Mouse (Mus musculus): ENCODE data around the gene Cdh22. TPM values are rescaled to one million over a fixed set of nuclear protein-coding genes. Genes with fewer than 3 reads are reported as not detected.

The Cdh22 gene
- polyA plus RNA-seq, 1 experiment from 2014 or later = 15.4 TPM

DNA sequence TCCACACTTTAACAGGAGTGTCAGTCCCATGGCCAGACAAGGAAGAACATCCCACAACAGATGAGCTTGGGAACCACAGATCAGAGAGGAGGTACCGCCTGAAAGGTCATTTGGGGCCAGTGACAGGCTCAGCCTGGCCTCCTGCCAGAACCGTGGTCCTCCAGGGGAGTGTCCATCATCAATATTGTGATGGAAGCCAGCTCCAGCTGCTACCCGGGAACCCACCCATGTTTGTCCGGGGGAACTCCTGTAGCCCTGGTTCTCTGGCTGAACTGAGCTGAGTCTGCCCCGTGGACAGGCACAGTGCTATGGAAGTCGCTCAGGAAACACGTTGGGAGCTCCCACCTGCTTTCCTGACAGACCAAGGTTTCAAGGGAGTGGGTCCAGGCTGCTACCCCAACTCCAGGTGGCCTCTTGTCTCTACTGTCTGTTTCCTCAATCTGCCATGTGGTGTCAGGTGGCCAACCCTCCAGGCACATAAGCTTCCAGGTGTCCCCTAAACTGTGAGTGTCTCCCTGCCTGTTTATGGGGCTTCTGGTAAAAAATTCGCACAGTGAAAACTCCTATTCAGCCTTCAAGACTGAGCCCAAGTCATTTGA is 14.2 kb downstream of the Cdh22 start:
- peaks cover 20% of the 10 kb centered on the region for H3K4me1 ChIP-seq (ENCODE audit: control insufficient read depth, insufficient read depth, low read length)
- H3K9me3 ChIP-seq (replicated peaks; ENCODE audit: control insufficient read depth, low read length, poor library complexity, severe bottlenecking) = no peaks in the 10 kb centered on the region
- H3K27me3 ChIP-seq (ENCODE audit: control insufficient read depth, insufficient read depth, low read depth, low read length) = peaks cover 5% of the 10 kb centered on the region; the same call in 1 of the 2 replicates
- H3K9ac ChIP-seq (ENCODE audit: low read depth, low read length) = no peak overlapping the region
- H3K4me2 ChIP-seq (ENCODE audit: low read length) = no peak overlapping the region
- no peaks in the 10 kb centered on the region for H3K36me3 ChIP-seq (ENCODE audit: control insufficient read depth, insufficient read depth, low read length)
- no peak overlapping the region for H3K27ac ChIP-seq (ENCODE audit: low read length)
- no peak overlapping the region for H3K4me3 ChIP-seq (ENCODE audit: low read depth, low read length)
- no peak for ATAC-seq
- WGBS = 78% methylated on average over 8 of the region's 8 CpGs

DNA sequence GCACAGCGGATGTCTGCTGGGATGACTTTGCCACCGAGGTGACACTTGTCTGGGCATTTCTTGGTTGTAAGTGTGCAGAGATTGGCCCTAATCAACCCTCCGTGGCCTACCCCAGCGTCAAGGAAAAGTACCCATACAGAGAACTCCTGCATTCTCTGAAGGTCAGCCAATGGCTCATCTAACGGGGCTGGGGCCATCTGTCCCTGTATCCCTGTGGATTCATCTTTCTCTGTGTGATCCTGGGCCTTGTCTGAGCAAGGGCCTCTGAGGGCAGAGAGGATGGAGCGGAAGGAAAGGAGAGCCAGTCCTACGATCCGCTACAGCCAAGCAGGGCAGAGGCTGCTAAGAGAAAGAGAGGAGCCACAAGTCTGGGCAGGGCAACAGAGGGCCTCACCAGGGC is 15.7 kb downstream of the Cdh22 start:
- 51% methylated on average over 8 of the region's 8 CpGs for WGBS
- no peak overlapping the region for H3K4me2 ChIP-seq (ENCODE audit: low read length)
- no peak for ATAC-seq
- peaks cover 24% of the 10 kb centered on the region for H3K4me1 ChIP-seq (ENCODE audit: control insufficient read depth, insufficient read depth, low read length)
- H3K27me3 ChIP-seq (ENCODE audit: control insufficient read depth, insufficient read depth, low read depth, low read length) = 0 out of 2 replicates have a peak, but pooled peaks cover 2% of the 10 kb centered on the region
- H3K27ac ChIP-seq (ENCODE audit: low read length) = no peak overlapping the region
- no peak overlapping the region for H3K4me3 ChIP-seq (ENCODE audit: low read depth, low read length)
- no peak overlapping the region for H3K9ac ChIP-seq (ENCODE audit: low read depth, low read length)
- no peaks in the 10 kb centered on the region for H3K36me3 ChIP-seq (ENCODE audit: control insufficient read depth, insufficient read depth, low read length)
- no peaks in the 10 kb centered on the region for H3K9me3 ChIP-seq (replicated peaks; ENCODE audit: control insufficient read depth, low read length, poor library complexity, severe bottlenecking)

DNA sequence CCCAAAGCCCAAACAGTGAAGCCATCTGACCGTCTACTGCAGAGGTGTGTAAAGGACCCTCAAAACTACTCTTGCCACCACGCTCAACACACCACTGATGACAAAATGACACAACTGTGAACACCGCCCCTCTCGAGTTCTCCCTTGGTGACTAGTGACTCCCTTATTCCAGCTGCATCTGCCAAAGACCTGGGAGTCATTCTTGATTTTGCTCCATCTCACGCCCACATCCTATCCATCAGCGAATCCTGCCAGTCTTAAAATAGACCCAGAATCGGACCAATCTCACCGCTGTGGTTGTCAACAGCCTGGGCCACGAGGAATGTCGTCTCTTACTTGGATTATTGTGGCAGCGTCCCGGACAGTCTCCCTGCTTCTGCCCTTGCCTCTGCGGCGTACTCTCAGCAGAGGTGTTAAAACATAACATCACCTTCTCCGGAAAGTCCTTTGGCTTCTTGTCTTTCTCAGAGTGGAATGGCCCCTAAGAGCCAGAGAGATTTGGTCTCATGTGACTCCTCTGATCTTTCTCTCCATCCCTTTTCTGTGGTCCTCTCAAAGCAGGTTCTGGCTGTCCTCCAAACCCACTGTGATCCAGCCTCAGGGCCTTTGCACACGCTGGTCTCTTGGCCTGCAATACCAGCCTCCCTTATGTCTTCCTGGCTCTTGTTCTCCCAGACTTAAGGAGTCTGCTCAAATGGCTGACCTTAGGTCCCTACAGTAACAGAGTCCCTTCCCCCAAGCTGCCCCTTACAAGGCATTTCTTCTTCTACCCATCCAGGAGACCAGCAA is 17.1 kb downstream of the Cdh22 start:
- H3K27ac ChIP-seq (ENCODE audit: low read length) = no peak overlapping the region
- H3K27me3 ChIP-seq (ENCODE audit: control insufficient read depth, insufficient read depth, low read depth, low read length) = peaks cover 7% of the 10 kb centered on the region; the same call in 1 of the 2 replicates
- no peak overlapping the region for H3K4me2 ChIP-seq (ENCODE audit: low read length)
- H3K9ac ChIP-seq (ENCODE audit: low read depth, low read length) = no peak overlapping the region
- H3K4me1 ChIP-seq (ENCODE audit: control insufficient read depth, insufficient read depth, low read length) = peaks cover 30% of the 10 kb centered on the region
- WGBS = 93% methylated on average over 16 of the region's 16 CpGs
- no peaks in the 10 kb centered on the region for H3K36me3 ChIP-seq (ENCODE audit: control insufficient read depth, insufficient read depth, low read length)
- no peak overlapping the region for H3K4me3 ChIP-seq (ENCODE audit: low read depth, low read length)
- ATAC-seq = no peak
- H3K9me3 ChIP-seq (replicated peaks; ENCODE audit: control insufficient read depth, low read length, poor library complexity, severe bottlenecking) = no peaks in the 10 kb centered on the region

DNA sequence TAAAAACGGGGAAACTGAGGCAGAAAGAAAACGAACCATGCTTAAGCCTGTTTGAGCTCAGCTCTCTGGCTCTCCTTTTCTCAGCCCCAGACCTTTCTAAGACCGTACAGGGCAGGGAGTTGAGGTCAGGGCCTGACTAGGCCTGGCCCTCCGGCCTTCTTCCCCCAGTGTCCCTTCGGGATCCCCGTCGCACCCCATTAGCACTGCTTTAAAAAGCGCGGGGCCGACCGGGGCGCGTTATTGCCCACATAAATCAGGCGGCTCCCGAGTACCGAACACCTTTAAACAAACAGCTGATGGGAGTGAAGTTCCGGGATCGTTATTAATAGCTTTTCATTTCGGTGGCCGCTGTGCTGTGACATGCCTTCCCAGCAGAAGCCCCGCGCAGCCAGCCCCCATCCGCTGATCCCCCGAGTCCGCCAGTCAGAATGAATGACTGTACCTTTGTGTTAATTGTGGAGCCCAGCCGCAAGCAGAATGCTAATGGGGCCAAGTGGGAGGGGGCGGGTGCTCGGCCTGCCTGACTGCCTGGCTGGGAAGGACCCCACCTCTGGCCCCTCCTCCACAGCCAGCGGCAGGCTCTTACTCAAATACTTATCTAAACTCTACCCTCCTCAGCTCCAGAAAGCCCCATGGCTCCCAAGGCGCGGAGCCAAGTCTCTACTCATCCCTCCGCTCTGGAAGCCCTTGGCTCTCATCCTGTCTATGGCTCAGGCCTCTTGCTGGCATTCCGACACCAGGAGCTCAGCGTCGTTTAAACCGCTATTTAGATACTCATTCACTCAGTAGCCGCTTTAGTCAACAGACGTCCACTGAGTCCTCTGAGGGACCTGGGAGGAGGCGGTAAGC is 19.3 kb downstream of the Cdh22 start:
- peaks cover 39% of the 10 kb centered on the region for H3K4me1 ChIP-seq (ENCODE audit: control insufficient read depth, insufficient read depth, low read length)
- peaks cover 7% of the 10 kb centered on the region; the same call in 1 of the 2 replicates for H3K27me3 ChIP-seq (ENCODE audit: control insufficient read depth, insufficient read depth, low read depth, low read length)
- 0 out of 2 replicates have a peak overlapping the region, but pooled peaks have one; percentile 8 for H3K9ac ChIP-seq (ENCODE audit: low read depth, low read length)
- H3K9me3 ChIP-seq (replicated peaks; ENCODE audit: control insufficient read depth, low read length, poor library complexity, severe bottlenecking) = no peaks in the 10 kb centered on the region
- H3K4me3 ChIP-seq (ENCODE audit: low read depth, low read length) = no peak overlapping the region
- H3K27ac ChIP-seq (ENCODE audit: low read length) = peak overlapping the region; percentile 59
- H3K4me2 ChIP-seq (ENCODE audit: low read length) = peak overlapping the region; percentile 41
- H3K36me3 ChIP-seq (ENCODE audit: control insufficient read depth, insufficient read depth, low read length) = no peaks in the 10 kb centered on the region
- 2% methylated on average over 38 of the region's 39 CpGs for WGBS
- peak; percentile 59 for ATAC-seq

DNA sequence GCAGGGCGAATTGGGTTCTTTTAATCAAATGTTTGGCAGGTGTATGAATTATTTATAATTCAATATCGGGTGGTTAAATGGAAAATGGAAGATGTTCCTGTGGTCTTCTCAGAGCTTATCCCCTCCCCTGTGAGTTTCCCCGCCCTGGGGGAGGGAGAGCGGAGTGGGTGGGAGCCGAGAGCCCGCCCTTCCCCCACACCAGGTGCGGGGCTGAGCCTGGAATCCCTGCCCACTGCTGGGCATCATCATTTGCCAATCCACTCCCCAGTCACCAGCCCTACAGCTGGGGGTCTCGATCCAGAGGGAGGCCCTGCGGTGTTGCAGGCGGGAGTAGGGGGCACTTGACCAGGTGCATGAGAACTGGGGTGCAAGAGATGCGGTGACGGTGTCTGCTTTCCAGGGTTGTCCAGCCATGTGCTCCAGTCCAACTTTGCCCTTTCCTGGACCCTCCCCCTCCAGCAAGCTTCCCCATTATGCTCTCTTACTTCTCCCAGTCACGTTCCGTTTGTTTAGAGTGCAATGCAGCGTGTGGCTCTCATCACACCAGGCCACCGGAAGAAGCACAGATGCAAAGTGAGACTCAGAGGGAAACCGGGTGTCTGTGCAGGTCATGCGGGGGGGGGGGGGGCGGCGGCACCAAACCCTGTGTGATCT is 23.1 kb downstream of the Cdh22 start:
- peak; percentile 6; the same call in 1 of the 2 replicates for ATAC-seq
- H3K27me3 ChIP-seq (ENCODE audit: control insufficient read depth, insufficient read depth, low read depth, low read length) = peaks cover 5% of the 10 kb centered on the region; the same call in 1 of the 2 replicates
- peaks cover 40% of the 10 kb centered on the region for H3K4me1 ChIP-seq (ENCODE audit: control insufficient read depth, insufficient read depth, low read length)
- peak overlapping the region; percentile 36 for H3K4me2 ChIP-seq (ENCODE audit: low read length)
- no peaks in the 10 kb centered on the region for H3K9me3 ChIP-seq (replicated peaks; ENCODE audit: control insufficient read depth, low read length, poor library complexity, severe bottlenecking)
- 2% methylated on average over 20 of the region's 20 CpGs for WGBS
- peak overlapping the region; percentile 54 for H3K27ac ChIP-seq (ENCODE audit: low read length)
- no peak overlapping the region for H3K4me3 ChIP-seq (ENCODE audit: low read depth, low read length)
- H3K36me3 ChIP-seq (ENCODE audit: control insufficient read depth, insufficient read depth, low read length) = no peaks in the 10 kb centered on the region
- H3K9ac ChIP-seq (ENCODE audit: low read depth, low read length) = peak overlapping the region; percentile 10; the same call in 1 of the 2 replicates

DNA sequence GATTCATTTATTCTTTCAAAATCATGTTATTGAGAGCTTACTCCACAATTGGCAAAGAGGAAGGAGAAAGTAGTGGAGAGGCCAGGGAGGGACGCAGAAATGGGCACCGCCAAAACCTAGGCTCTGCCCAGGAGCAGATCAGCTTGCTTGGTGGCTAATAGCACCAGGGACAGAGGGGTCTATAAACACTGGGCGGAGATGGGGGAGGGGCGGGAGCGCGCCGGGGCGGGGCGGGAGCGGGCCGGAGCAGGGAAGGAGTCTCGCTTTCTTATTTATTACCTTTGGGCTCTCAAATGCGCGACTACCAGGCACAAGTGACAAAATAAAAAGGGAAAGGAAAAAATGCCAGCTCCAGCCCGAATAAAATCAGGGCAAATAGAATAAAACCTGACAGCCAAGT is 23.7 kb downstream of the Cdh22 start:
- Histone ChIP-seq H3K4me2 (ENCODE audit: low read length) (peak overlapping the region; percentile 36), H3K36me3 (ENCODE audit: control insufficient read depth, insufficient read depth, low read length) (no peaks in the 10 kb centered on the region), H3K9ac (ENCODE audit: low read depth, low read length) (no peak overlapping the region), H3K27ac (ENCODE audit: low read length) (0 out of 2 replicates have a peak overlapping the region, but pooled peaks have one; percentile 30), H3K4me1 (ENCODE audit: control insufficient read depth, insufficient read depth, low read length) (peaks cover 40% of the 10 kb centered on the region), H3K9me3 (replicated peaks; ENCODE audit: control insufficient read depth, low read length, poor library complexity, severe bottlenecking) (no peaks in the 10 kb centered on the region), H3K4me3 (ENCODE audit: low read depth, low read length) (no peak overlapping the region), H3K27me3 (ENCODE audit: control insufficient read depth, insufficient read depth, low read depth, low read length) (peaks cover 5% of the 10 kb centered on the region; the same call in 1 of the 2 replicates)
- WGBS = 1% methylated on average over 15 of the region's 15 CpGs
- no peak for ATAC-seq

DNA sequence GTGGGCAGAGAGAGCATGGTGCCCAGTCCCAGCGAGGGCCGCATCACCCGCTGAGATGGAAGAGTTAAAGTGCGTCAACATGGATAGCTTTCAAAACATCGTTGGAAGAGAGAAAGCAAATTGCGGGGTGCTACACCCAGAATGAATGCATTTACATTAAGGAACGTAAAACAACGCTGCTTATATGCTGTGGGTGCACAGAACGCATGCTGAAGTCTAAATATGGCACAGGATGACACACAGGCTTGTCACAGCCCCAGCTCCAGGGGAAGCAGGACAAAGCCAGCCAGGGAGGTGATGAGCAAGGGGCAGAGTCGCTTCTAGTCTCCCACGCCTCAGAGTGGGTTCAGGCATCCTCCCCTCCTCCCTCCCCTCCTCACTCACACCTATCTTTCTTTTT is 27.0 kb downstream of the Cdh22 start:
- H3K4me1 ChIP-seq (ENCODE audit: control insufficient read depth, insufficient read depth, low read length) = peaks cover 27% of the 10 kb centered on the region
- no peak overlapping the region for H3K27ac ChIP-seq (ENCODE audit: low read length)
- WGBS = 66% methylated on average over 11 of the region's 11 CpGs
- no peaks in the 10 kb centered on the region; the same call in 1 of the 2 replicates for H3K27me3 ChIP-seq (ENCODE audit: control insufficient read depth, insufficient read depth, low read depth, low read length)
- H3K36me3 ChIP-seq (ENCODE audit: control insufficient read depth, insufficient read depth, low read length) = no peaks in the 10 kb centered on the region
- H3K9ac ChIP-seq (ENCODE audit: low read depth, low read length) = no peak overlapping the region
- H3K9me3 ChIP-seq (replicated peaks; ENCODE audit: control insufficient read depth, low read length, poor library complexity, severe bottlenecking) = no peaks in the 10 kb centered on the region
- no peak overlapping the region for H3K4me2 ChIP-seq (ENCODE audit: low read length)
- no peak for ATAC-seq
- no peak overlapping the region for H3K4me3 ChIP-seq (ENCODE audit: low read depth, low read length)

DNA sequence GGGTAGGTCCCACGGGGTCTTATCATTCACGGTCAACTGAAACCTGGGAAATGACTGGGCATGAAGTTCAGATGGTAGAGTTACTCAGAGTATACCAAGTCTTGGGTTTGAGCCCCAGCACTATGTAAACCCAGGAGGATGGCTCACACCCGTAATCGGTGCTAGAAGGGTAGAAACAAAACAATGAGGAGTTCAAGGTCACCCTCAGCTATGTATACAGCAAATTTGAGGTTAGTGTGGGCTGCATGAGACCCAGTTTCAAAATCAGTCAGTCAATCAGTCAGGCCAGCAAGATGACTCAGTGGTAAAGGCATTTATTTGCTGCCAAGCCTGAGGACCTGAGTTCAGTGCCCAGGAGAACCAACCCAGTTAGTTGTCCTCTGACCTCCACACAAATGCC is 27.6 kb downstream of the Cdh22 start:
- Histone ChIP-seq H3K27me3 (ENCODE audit: control insufficient read depth, insufficient read depth, low read depth, low read length) (no peaks in the 10 kb centered on the region), H3K9me3 (replicated peaks; ENCODE audit: control insufficient read depth, low read length, poor library complexity, severe bottlenecking) (no peaks in the 10 kb centered on the region), H3K27ac (ENCODE audit: low read length) (no peak overlapping the region), H3K4me3 (ENCODE audit: low read depth, low read length) (no peak overlapping the region), H3K36me3 (ENCODE audit: control insufficient read depth, insufficient read depth, low read length) (no peaks in the 10 kb centered on the region), H3K4me1 (ENCODE audit: control insufficient read depth, insufficient read depth, low read length) (peaks cover 29% of the 10 kb centered on the region), H3K4me2 (ENCODE audit: low read length) (no peak overlapping the region), H3K9ac (ENCODE audit: low read depth, low read length) (no peak overlapping the region)
- 89% methylated on average over 4 of the region's 4 CpGs for WGBS
- no peak for ATAC-seq

All from midbrain, embryonic 16.5 days (tissue).